Mouse (Mus musculus): ENCODE measurements around the gene Nfxl1.
"Not testable (repeated sequence)": the region's sequence is repeated elsewhere in the genome, so short reads cannot be mapped to it uniquely, and the experiment has no call there.

Gene Nfxl1

GRCm38 (mm10) chr5:72559544-72560049, at the start of gene Nfxl1:
Nfxl1 (minus strand) TSS chr5:72559684.
- DNase-seq = peak; percentile 98

- DNase-seq = no peak
These were observed 43.7 kb upstream of the Nfxl1 start for GRCm38 (mm10) chr5:72603138-72603537.

- DNase-seq = peak; percentile 12 to 18
These were observed 41.5 kb upstream of the Nfxl1 start for GRCm38 (mm10) chr5:72601006-72601405.

GRCm38 (mm10) chr5:72587192-72587681, 27.8 kb upstream of the Nfxl1 start, which contains the start of gene Gm5868:
Gm5868 (minus strand) TSS chr5:72587551.
- DNase-seq = no peak

- not testable (repeated sequence) for DNase-seq
These were observed 27.2 kb upstream of the Nfxl1 start for GRCm38 (mm10) chr5:72586667-72587191.

GRCm38 (mm10) chr5:72586122-72586521, 26.6 kb upstream of the Nfxl1 start:
- not testable (repeated sequence) for DNase-seq

- not testable (repeated sequence) for DNase-seq
These were observed 21.5 kb upstream of the Nfxl1 start, which contains the start of gene Zar1 for GRCm38 (mm10) chr5:72580970-72581332. Zar1 (minus strand) TSS chr5:72581254.

GRCm38 (mm10) chr5:72580088-72580969, 20.8 kb upstream of the Nfxl1 start:
- DNase-seq = not testable (repeated sequence)

- not testable (repeated sequence) for DNase-seq
These were observed 20.1 kb upstream of the Nfxl1 start for GRCm38 (mm10) chr5:72579599-72579998.

- no peak for DNase-seq
These were observed 6.1 kb upstream of the Nfxl1 start for GRCm38 (mm10) chr5:72565621-72566020.

GRCm38 (mm10) chr5:72563183-72563582, 3.7 kb upstream of the Nfxl1 start:
- DNase-seq = not testable (repeated sequence)

- no peak for DNase-seq
These were observed 1.6 kb upstream of the Nfxl1 start for GRCm38 (mm10) chr5:72560976-72561628.

GRCm38 (mm10) chr5:72558716-72559526, 563 bp downstream of the Nfxl1 start:
- peak; percentile 49 to 68 for DNase-seq

- no peak for DNase-seq
These were observed 3.2 kb downstream of the Nfxl1 start for GRCm38 (mm10) chr5:72556245-72556644.

- no peak for DNase-seq
These were observed 8.3 kb downstream of the Nfxl1 start for GRCm38 (mm10) chr5:72551209-72551608.

GRCm38 (mm10) chr5:72528896-72529295, 30.6 kb downstream of the Nfxl1 start:
- DNase-seq = no peak

- no peak for DNase-seq
These were observed 45.7 kb downstream of the Nfxl1 start for GRCm38 (mm10) chr5:72513808-72514207.

- DNase-seq = no peak
These were observed 53.7 kb downstream of the Nfxl1 start for GRCm38 (mm10) chr5:72505740-72506139.

GRCm38 (mm10) chr5:72503531-72504523, 55.7 kb downstream of the Nfxl1 start, which contains the start of gene Corin:
Corin (minus strand) TSS chr5:72504473.
- DNase-seq = no peak

GRCm38 (mm10) chr5:72502778-72503177, 56.7 kb downstream of the Nfxl1 start:
- no peak for DNase-seq

GRCm38 (mm10) chr5:72501763-72502162, 57.7 kb downstream of the Nfxl1 start:
- no peak for DNase-seq

Measured in cerebellum, adult 18-20 months (tissue).